Mouse (Mus musculus) cerebellum, adult 2 months (tissue): Measurements from ENCODE around the gene Gm20481.

Source experiments
- CTCF ChIP-seq: fragments of 200-500 bp; IDR thresholded peaks from 2 replicates; pipeline ENCODE4 v1.5.1; 2011; ENCODE audit warnings: low read depth, mild to moderate bottlenecking, control low read depth, low read length, moderate library complexity, borderline replicate concordance; ENCODE audit not compliant: insufficient read depth
- POLR2A ChIP-seq: fragments of 200-500 bp; IDR thresholded peaks from 2 replicates; pipeline ENCODE4 v1.6.1; 2011; ENCODE audit warnings: low read length, control low read depth, borderline replicate concordance; ENCODE audit not compliant: insufficient read depth

GRCm38 (mm10) chr17:35018171-35018570 lies 48.5 kb downstream of the Gm20481 start:
- no peak for TF ChIP-seq POLR2A
- TF ChIP-seq CTCF = no peak
